Mouse (Mus musculus): Measurements from ENCODE around the gene Mrpl53. TPM values are rescaled to one million over a fixed set of nuclear protein-coding genes. Genes with fewer than 3 reads are reported as not detected.
"Not testable (repeated sequence)": the region's sequence is repeated elsewhere in the genome, so short reads cannot be mapped to it uniquely, and the experiment has no call there.

Gene Mrpl53
- polyA plus RNA-seq, 1 experiment: 95.3 TPM

DNA sequence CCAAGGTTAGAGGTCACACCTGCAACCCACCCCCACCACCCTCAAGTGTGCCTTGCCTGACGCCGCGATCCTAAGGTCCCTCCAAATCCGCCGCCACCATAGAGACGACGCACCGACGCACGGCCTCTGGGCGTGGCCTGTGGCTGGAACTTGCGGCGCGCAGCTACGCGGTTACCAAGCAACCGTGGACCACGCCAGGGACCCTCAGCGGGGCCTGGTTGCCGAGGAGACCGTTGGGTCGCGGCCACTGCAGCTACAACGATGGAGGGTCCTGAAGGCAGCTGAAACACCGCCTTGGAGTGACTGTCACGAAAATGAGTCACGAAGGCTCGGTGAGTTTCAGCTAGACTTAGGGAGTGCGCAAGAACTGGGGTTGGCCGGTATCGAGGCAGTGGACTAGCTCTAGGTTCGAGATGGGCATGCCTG lies 47.4 kb downstream of the Mrpl53 start, which contains the start of the genes Wdr54 and 1700003E16Rik:
TSS of gene Wdr54 (minus strand) at position 139 of the 426 bp plus-strand sequence.
TSS of gene 1700003E16Rik (plus strand) at position 146 of the 426 bp plus-strand sequence.
- H3K27ac ChIP-seq (ENCODE audit: insufficient read depth, low read length): no peak within 1 kb of the TSS
- H3K4me3 ChIP-seq (ENCODE audit: insufficient read depth, low read length): peak within 1 kb of the TSS; percentile 97
- no peak for TF ChIP-seq CTCF (IDR thresholded peaks at IDR 0.05; ENCODE audit: extremely low read depth, insufficient read depth, low read length)
- TF ChIP-seq POLR2A (IDR thresholded peaks at IDR 0.05; ENCODE audit: extremely low read depth, insufficient read depth, low read length): peak; percentile 52; the same call in 1 of the 2 replicates
- peaks cover 2% of the 10 kb centered on the region for H3K4me1 ChIP-seq (ENCODE audit: control insufficient read depth, insufficient read depth, low read length)

- not testable (repeated sequence) for H3K4me3 ChIP-seq (ENCODE audit: insufficient read depth, low read length); H3K4me1 ChIP-seq (ENCODE audit: control insufficient read depth, insufficient read depth, low read length); H3K27ac ChIP-seq (ENCODE audit: insufficient read depth, low read length)
- TF ChIP-seq CTCF (IDR thresholded peaks at IDR 0.05; ENCODE audit: extremely low read depth, insufficient read depth, low read length): peak; percentile 17; the same call in 1 of the 2 replicates
Observed at GRCm38 (mm10) chr6:83159456-83159855, 50.6 kb downstream of the Mrpl53 start.

Other genes starting within 250 kb of the Mrpl53 start
- gene Sema4f, start 169.3 kb upstream of the Mrpl53 start, polyA plus RNA-seq (2012; rRNA removed): 33.5 and 33.7 TPM in 2 replicates
- 0.06 and 0.17 TPM in 2 replicates for gene M1ap, start 162.1 kb upstream of the Mrpl53 start, polyA plus RNA-seq (2012; rRNA removed)
- gene Dok1, start 75.6 kb upstream of the Mrpl53 start, polyA plus RNA-seq (2012; rRNA removed): 1.2 and 1.9 TPM in 2 replicates
- gene Loxl3, start 74.9 kb upstream of the Mrpl53 start, polyA plus RNA-seq (2012; rRNA removed): 4.9 and 6.6 TPM in 2 replicates
- 224 and 239 TPM in 2 replicates for gene Aup1, start 54.5 kb upstream of the Mrpl53 start, polyA plus RNA-seq (2012; rRNA removed)
- gene Htra2, start 53.8 kb upstream of the Mrpl53 start, polyA plus RNA-seq (2012; rRNA removed): 58.8 and 66.9 TPM in 2 replicates
- gene Dqx1, start 51.2 kb upstream of the Mrpl53 start, polyA plus RNA-seq (2012; rRNA removed): 0.52 and 0.68 TPM in 2 replicates
- gene Tlx2, start 38.7 kb upstream of the Mrpl53 start, polyA plus RNA-seq (2012; rRNA removed): not detected in 2 replicates
- 40.2 and 41.9 TPM in 2 replicates for gene Pcgf1, start 31.2 kb upstream of the Mrpl53 start, polyA plus RNA-seq (2012; rRNA removed)
- gene Lbx2, start 22.7 kb upstream of the Mrpl53 start, polyA plus RNA-seq (2012; rRNA removed): 0.40 and 0.42 TPM in 2 replicates
- gene Ccdc142, start 7.4 kb upstream of the Mrpl53 start, polyA plus RNA-seq (2012; rRNA removed): 8.1 and 9.7 TPM in 2 replicates
- 7.8 and 9.7 TPM in 2 replicates for gene Gm42688, start 7.4 kb upstream of the Mrpl53 start, polyA plus RNA-seq (2012; rRNA removed)
- 31.4 and 32.6 TPM in 2 replicates for gene Mogs, start 6.5 kb downstream of the Mrpl53 start, polyA plus RNA-seq (2012; rRNA removed)
- gene Wbp1, start 12.5 kb downstream of the Mrpl53 start, polyA plus RNA-seq (2012; rRNA removed): 74.4 and 78.5 TPM in 2 replicates
- gene Ino80b, start 16.4 kb downstream of the Mrpl53 start, polyA plus RNA-seq (2012; rRNA removed): 23.2 and 25.5 TPM in 2 replicates
- 163 and 169 TPM in 2 replicates for gene Rtkn, start 26.4 kb downstream of the Mrpl53 start, polyA plus RNA-seq (2012; rRNA removed)
- 29.0 and 34.1 TPM in 2 replicates for gene Wdr54, start 47.4 kb downstream of the Mrpl53 start, polyA plus RNA-seq (2012; rRNA removed)
- 29.7 and 31.4 TPM in 2 replicates for gene 1700003E16Rik, start 47.4 kb downstream of the Mrpl53 start, polyA plus RNA-seq (2012; rRNA removed)
- 332 and 350 TPM in 2 replicates for gene Dctn1, start 56.9 kb downstream of the Mrpl53 start, polyA plus RNA-seq (2012; rRNA removed)
- 0.06 and 0.35 TPM in 2 replicates for gene Slc4a5, start 110.8 kb downstream of the Mrpl53 start, polyA plus RNA-seq (2012; rRNA removed)
- 6.4 and 7.6 TPM in 2 replicates for gene Mthfd2, start 216.9 kb downstream of the Mrpl53 start, polyA plus RNA-seq (2012; rRNA removed)
- gene Mob1a, start 217.0 kb downstream of the Mrpl53 start, polyA plus RNA-seq (2012; rRNA removed): 16.2 and 18.6 TPM in 2 replicates
- gene Bola3, start 240.1 kb downstream of the Mrpl53 start, polyA plus RNA-seq (2012; rRNA removed): 60.8 and 62.6 TPM in 2 replicates